Mouse (Mus musculus): Measurements from ENCODE around the gene Polh.

Polh gene

DNA sequence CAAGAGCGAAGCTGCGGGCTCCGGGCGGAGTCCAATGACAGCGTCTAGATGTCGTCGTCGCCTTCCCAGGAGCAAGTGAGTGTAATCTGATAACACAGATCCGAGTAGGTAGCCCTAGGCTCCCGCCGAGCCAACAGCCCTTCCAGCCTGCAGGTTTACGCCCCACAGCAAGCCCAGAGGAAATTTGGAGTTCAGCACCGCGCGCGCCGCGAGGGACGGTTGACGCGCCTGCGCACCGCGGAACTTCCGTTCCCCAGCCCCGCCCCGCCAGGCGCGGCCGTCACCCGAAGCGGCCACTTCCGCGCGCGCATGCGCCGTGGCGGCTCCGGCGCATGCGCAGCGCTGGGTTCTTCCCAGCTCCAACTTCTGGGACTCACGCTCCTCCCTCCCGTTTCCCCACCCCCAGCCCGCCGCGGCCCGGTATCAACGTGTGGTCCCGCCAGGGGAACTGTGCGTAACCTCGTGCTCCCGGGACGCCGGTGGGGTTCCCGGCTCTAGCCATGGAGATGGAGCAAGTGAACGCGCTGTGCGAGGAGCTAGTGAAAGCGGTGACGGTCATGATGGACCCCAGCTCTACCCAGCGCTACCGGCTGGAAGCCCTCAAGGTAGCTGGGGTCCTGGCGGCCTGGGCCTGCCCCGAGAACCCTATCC is at the start of gene Polh, which contains the start of gene Xpo5:
Gene Polh (minus strand): TSS at position 225 of the 651 bp plus-strand sequence.
Gene Xpo5 (plus strand): TSS at position 362 of the 651 bp plus-strand sequence.
- peak; percentile 96 to 97 for DNase-seq (ENCODE audit: inconsistent age in 2 of 2, low spot score in 1 of 2)

GRCm38 (mm10) chr17:46251174-46251573 is 48.7 kb upstream of the Polh start:
- no peak for DNase-seq (ENCODE audit: inconsistent age in 2 of 2, low spot score in 1 of 2)

DNA sequence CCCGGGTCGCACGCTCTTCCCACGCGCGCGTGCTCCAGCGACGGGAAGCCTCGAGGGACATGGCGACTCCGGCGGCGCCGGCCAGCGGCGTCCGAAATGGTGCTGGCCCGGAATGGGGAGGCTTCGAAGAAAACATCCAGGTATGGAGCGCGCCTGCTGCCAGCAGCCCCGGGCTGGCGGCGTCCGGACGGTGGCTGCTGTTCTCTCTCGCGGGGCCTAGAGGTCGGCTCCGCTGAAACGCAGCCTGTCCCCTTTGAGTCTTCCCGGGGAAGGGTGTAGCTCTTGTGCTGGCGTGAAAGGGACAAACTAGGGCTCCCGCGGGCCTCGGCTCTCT is 45.7 kb upstream of the Polh start:
- DNase-seq (ENCODE audit: inconsistent age in 2 of 2, low spot score in 1 of 2), result no peak

DNA sequence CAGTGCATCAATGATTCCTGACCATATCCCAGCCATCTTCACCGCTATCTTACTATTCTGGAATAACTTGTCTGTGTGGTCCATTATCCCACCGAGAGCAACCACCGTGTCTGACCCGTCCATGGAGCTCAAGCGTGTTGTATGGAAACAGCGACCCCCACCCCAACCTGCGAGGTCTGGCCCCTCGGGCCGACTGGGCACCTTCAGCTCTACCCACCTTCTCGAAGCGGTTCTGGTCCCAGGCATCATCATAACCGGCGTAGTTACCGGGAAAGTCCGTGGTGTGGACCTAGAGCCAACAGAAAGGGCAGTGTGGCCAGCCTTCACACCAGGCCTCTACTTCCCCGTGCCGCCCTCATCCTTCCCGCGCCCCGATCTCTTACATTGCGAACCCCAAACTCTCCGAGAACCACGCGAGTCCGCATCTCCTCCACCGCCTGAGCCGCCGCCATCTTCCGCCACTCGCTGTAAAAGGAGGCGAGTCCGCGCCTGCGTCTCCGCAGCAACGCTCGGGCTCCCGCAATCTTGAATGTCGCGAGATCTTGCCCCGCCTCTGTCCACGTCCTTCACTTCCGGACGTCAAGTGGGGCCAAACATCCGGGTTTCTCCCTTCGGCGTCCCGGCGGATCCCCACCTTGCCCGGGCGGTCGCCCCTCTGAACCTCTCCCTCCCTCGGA is 45.2 kb upstream of the Polh start, which contains the start of the genes Polr1c and Yipf3:
Gene Polr1c (minus strand): TSS at position 543 of the 677 bp plus-strand sequence.
Gene Yipf3 (plus strand): TSS at position 569 of the 677 bp plus-strand sequence.
- DNase-seq (ENCODE audit: inconsistent age in 2 of 2, low spot score in 1 of 2), result peak; percentile 96 to 98

- peak; percentile 88 to 93 for DNase-seq (ENCODE audit: inconsistent age in 2 of 2, low spot score in 1 of 2)
These were observed 42.1 kb upstream of the Polh start for GRCm38 (mm10) chr17:46244579-46244978.

DNA sequence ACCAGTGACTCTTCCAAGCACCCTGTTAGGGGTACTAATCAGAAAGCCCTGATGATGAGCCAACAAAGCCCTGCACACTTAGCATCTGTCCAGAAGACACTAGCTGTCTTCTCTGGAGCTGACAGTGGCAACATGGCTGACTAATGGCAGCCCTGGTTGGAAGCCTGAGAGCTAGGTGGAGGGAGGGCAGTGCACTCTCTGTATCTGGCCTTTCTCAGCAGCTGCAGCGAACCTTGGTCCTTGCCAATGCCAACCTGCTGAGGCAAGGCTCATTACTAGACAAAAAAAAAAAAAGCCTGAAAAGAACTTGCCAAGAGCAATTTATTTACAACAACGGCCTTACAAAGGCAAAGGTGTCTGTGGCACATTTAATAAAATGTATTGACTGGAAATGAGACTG is 41.2 kb upstream of the Polh start:
- DNase-seq (ENCODE audit: inconsistent age in 2 of 2, low spot score in 1 of 2), result peak in 1 of 2 experiments; percentile 77

DNA sequence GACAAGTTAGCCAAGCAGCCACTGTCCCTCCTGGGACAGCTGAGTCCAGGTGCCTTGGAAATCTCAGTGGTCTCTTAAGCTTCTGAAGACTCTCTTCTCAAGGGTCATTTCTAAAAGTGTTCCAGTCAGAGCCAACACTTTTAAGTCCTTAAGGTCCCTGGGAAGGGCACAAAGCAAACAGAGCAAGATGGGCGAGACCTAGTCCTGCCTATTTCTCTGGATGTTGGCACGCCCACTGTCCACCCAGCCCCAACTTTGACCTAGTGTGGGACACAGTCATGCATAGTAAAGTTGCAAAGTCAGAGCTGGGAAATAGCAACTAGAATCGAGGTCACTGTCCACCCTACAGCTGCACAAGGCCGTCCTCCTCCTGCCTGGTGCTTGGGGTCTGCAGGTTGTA is 40.5 kb upstream of the Polh start:
- DNase-seq (ENCODE audit: inconsistent age in 2 of 2, low spot score in 1 of 2), result peak; percentile 26 to 78

DNA sequence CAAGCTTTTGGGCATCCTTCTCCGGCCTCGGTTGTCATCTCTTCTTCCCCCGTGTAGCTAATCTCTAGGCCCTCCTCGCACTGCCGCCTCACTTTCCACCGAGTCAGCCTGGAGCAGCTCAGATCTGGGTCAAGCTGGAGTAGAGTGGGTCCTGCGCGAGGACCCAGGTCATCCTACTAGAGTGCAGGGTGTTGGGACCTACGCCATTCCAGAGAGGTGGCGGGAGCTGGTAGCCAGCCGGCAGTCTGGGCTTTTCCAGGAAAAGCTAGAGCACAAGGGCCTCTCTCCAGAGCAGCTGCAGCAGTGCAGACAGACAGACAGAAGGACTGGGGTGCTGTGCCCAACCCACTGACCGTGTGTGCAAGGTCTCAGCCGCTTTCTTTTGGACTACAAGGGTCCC is 39.8 kb upstream of the Polh start:
- no peak for DNase-seq (ENCODE audit: inconsistent age in 2 of 2, low spot score in 1 of 2)

- no peak for DNase-seq (ENCODE audit: inconsistent age in 2 of 2, low spot score in 1 of 2)
These were observed 39.0 kb upstream of the Polh start for GRCm38 (mm10) chr17:46241471-46241870.

- no peak for DNase-seq (ENCODE audit: inconsistent age in 2 of 2, low spot score in 1 of 2)
These were observed 37.2 kb upstream of the Polh start for GRCm38 (mm10) chr17:46239516-46240114.

- DNase-seq (ENCODE audit: inconsistent age in 2 of 2, low spot score in 1 of 2), result peak; percentile 50 to 91
These were observed 35.0 kb upstream of the Polh start for GRCm38 (mm10) chr17:46237480-46237879.

GRCm38 (mm10) chr17:46237079-46237478 is 34.6 kb upstream of the Polh start:
- no peak for DNase-seq (ENCODE audit: inconsistent age in 2 of 2, low spot score in 1 of 2)

GRCm38 (mm10) chr17:46236067-46236466 is 33.6 kb upstream of the Polh start:
- DNase-seq (ENCODE audit: inconsistent age in 2 of 2, low spot score in 1 of 2), result no peak

DNA sequence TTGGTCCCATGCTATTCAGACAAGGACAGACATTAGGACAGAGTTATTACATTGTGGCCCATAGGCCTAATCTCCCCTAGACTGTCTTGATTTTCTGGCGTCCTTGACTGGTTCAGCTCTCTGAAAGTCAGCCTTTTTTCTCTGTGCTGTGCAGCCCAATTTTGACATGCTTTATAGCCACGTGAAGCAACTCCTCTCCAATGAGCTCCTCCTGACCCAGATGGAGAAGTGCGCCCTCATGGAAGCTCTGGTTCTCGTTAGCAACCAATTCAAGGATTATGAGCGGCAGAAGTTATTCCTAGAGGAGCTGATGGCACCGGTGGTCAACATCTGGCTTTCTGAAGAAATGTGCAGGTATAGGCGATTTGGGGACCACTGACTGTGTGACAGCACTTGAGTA is 25.1 kb upstream of the Polh start:
- DNase-seq (ENCODE audit: inconsistent age in 2 of 2, low spot score in 1 of 2), result peak; percentile 81 to 92

GRCm38 (mm10) chr17:46221601-46222000 is 19.2 kb upstream of the Polh start:
- peak; percentile 77 to 84 for DNase-seq (ENCODE audit: inconsistent age in 2 of 2, low spot score in 1 of 2)

- no peak for DNase-seq (ENCODE audit: inconsistent age in 2 of 2, low spot score in 1 of 2)
These were observed 8.1 kb upstream of the Polh start for GRCm38 (mm10) chr17:46210550-46210949.

DNA sequence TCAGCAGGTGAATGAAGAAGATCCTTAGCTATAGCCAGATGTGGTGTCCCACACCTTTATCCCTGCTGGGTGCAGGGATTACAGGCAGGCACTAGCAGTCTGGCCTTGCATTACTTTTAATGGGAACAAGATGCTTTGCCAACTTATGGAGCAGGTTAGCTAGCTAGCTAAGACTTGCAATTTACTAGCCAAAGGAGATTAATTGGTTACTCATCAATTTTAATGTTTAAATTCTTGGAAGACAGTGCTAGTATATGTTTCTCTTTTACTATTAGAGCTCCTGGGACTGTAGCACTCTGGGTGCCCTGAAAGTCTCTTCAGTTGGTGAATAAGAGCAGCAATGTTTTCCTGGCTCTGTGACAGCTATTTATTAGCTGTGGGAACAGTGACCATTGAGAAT is 4.2 kb upstream of the Polh start:
- no peak for DNase-seq (ENCODE audit: inconsistent age in 2 of 2, low spot score in 1 of 2)

DNA sequence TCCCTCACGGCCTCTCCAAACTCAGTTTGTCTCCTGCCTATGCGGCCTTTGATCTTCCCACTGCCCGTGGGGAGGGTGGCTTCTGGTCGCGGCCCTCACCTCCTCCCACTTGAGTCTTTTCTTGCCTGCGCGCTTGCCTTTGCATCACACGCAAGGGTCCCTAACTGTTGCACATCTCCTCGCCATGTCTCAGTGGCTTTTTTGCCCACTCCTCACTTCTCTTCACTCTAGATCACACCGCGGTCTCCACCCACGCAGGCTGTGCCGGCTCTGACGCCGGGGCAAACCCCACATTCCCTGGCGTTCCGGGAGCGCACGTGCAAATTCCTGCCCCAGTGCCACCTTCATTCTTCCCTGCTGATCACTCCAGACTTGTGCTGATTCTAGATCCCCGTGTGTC is 633 bp upstream of the Polh start:
- DNase-seq (ENCODE audit: inconsistent age in 2 of 2, low spot score in 1 of 2), result no peak

DNA sequence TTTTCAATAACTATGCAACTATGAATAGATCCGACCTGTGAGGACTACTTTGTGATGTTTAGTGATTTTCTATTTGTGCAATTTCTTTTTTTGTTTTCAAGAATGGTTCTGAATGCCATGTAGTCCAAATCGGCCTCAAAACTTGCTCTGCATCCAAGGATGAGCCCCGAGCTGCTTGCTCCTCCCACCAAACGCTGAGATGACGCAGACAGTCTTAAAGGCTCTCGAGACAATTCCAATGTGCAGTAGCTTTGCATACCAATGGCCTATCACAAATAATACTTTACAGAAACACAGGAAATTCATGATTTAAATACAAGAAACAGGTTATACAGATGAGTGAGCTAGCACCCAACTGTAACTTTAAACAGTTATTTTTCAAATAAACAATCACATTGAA is 1.3 kb downstream of the Polh start:
- DNase-seq (ENCODE audit: inconsistent age in 2 of 2, low spot score in 1 of 2), result peak; percentile 55 to 78

- DNase-seq (ENCODE audit: inconsistent age in 2 of 2, low spot score in 1 of 2), result peak in 1 of 2 experiments; percentile 69
These were observed 13.6 kb downstream of the Polh start for GRCm38 (mm10) chr17:46188829-46189228.

DNA sequence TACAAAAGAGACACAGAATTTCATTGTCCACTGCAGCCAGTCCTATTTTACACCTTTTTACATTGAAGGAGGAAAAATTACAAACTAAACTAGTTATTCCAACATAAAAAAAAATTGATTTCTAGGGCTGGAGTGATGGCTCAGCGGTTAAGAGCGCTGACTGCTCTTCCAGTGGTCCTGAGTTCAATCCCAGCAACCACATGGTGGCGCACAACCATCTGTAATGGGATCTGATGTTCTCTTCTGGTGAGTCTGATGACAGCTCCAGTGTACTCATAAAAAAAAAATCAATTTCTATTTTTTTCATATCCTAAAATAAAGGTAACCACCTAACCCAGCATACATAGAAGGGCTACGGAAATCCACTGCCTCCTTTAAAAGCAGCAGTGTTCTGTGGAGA is 20.2 kb downstream of the Polh start:
- DNase-seq (ENCODE audit: inconsistent age in 2 of 2, low spot score in 1 of 2), result peak; percentile 44 to 77

GRCm38 (mm10) chr17:46170538-46170937 is 31.9 kb downstream of the Polh start:
- DNase-seq (ENCODE audit: inconsistent age in 2 of 2, low spot score in 1 of 2), result peak in 1 of 2 experiments; percentile 71
